Mouse (Mus musculus): ENCODE results near the gene Rhbdd1.

Rhbdd1 gene

GRCm38 (mm10) chr1:82440123-82440522 lies 123.9 kb downstream of the Rhbdd1 start:
- DNase-seq: no peak

- no peak for DNase-seq
These were observed 127.3 kb downstream of the Rhbdd1 start for GRCm38 (mm10) chr1:82443517-82443916.

- peak; percentile 15 for DNase-seq
These were observed 129.8 kb downstream of the Rhbdd1 start for GRCm38 (mm10) chr1:82446049-82446448.

- no peak for DNase-seq
These were observed 133.6 kb downstream of the Rhbdd1 start for GRCm38 (mm10) chr1:82449851-82450250.

DNA sequence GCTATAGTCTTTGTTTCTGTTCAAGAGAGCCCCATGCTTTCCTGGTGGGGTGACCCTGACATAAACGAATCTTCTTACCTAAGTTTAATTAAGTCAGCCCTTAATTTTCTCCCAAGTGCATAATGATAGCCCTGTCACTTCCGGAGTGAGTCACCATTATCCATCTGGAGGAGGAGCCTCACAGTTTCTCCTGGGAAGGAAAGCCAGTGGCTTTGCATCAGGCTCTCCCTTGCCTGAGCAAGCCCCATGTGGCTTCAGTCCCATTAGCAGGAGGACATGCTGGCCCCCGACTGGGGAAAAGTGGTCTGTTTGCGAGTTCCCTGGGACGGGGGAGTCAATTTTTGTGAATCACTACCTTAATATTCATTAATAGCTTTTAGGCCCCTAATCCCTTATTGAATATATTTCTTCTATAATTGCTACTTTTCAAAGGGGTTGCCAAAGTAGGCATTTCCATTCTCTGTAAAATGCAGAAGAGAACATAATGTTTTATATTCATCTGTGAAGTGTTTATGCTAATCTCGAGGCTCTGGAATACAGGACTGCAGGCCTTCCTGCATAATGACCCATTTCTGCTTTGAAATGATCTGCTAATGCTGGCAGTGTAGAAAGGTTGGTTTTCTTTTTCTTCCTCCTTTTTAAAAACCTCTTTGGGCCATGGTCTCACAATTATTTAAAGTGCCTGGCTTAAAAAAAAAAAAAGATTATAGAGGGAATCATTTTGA lies 135.8 kb downstream of the Rhbdd1 start:
- DNase-seq: no peak

DNA sequence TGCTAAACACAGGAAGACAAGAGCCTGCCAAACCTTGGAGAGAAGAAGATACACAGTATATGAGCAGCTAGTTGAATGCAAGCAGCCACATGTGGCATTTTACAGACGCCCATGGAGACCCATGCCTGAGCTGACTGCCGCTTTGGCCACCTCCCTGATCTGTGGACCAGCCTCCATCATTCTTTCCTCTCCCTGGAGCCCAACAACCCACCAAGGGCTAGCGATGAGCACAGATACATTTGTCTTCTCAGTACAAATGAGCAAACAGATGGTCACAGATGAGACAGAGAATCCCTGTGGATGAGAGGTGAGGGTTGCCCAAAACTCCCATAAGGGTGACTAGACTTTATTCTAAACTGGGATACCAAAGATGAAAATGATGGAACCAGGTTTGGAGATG lies 137.8 kb downstream of the Rhbdd1 start:
- DNase-seq: no peak

GRCm38 (mm10) chr1:82459350-82459749 lies 143.1 kb downstream of the Rhbdd1 start:
- DNase-seq: no peak

GRCm38 (mm10) chr1:82459926-82460325 lies 143.7 kb downstream of the Rhbdd1 start:
- no peak for DNase-seq

GRCm38 (mm10) chr1:82461041-82461440 lies 144.8 kb downstream of the Rhbdd1 start:
- no peak for DNase-seq

- DNase-seq: no peak
These were observed 149.1 kb downstream of the Rhbdd1 start for GRCm38 (mm10) chr1:82465321-82465853.

DNA sequence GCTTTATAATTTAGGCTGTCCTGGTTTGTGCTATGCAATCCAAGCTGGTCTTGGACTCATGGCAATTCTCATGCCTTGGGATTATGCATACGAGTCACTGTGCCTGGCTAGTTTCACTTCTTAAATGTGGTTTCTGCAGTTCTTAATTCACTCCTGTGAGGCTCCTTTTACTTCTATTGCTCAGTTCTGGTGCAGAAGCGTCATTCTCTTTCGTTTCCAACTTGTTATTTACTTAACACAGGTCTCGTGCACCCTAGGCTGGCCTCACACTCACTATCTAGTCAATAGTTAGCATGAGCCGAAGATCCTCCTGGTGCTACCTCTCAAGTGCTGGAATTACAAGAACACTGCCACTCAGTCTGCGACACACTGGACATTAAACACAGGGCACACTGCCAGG lies 152.6 kb downstream of the Rhbdd1 start:
- DNase-seq: no peak

DNA sequence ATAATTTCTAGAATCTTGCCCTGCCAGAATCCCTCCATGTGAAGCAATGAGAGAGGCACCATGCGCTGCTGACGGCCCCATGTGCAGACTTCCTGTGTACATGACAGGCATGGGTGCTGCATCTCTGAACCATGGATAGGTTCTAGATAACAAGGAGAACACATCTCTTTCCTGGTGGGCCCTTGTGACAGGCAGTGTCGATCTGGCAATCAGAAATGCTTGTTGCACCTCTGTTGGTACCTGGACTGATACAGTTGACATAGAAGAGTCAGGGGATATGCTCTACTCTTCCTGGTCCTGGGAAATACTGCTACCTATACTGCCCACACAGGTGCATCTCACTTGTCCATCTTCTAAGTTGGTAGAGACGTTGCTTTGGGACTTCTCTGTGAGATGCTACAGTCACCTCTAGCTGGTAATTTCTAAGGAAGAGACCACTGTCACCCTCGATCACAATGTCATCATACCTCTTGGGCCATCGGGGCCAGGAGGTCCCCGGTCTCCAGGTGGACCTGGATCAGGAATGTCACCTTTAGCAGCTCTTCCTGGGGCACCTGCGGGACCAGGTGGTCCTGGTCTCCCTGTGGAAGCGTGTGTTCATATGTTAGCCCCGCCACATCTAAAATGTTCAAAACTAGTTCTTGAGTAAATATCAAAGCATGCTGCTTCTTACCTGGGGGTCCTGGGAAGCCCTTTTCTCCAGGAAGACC lies 154.4 kb downstream of the Rhbdd1 start:
- DNase-seq: no peak

- DNase-seq: no peak
These were observed 157.2 kb downstream of the Rhbdd1 start for GRCm38 (mm10) chr1:82473467-82473866.

- peak; percentile 3 for DNase-seq
These were observed 158.3 kb downstream of the Rhbdd1 start for GRCm38 (mm10) chr1:82474461-82474961.

- DNase-seq: no peak
These were observed 159.0 kb downstream of the Rhbdd1 start for GRCm38 (mm10) chr1:82475254-82475653.

GRCm38 (mm10) chr1:82475821-82476220 lies 159.6 kb downstream of the Rhbdd1 start:
- DNase-seq: no peak

DNA sequence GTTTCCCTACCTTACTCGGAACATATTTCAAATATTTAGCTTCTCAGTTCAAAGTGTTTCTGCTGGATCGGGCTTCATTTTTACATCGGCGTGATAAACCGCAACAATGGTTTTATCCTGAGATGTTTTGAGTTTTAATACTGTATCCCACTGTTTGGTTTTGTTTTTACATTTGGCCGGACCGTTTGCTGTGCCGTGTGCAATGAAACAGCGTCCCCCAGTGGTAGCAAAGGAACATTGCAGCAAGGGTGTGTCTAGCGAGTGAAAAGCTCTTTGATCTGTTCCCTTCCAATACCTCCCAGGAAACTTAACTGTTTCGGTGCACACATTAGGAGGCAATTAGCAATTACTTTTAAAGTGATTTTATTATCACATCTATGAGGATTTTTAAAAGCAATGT lies 160.0 kb downstream of the Rhbdd1 start:
- peak; percentile 12 for DNase-seq

- no peak for DNase-seq
These were observed 160.5 kb downstream of the Rhbdd1 start for GRCm38 (mm10) chr1:82476746-82477145.

DNA sequence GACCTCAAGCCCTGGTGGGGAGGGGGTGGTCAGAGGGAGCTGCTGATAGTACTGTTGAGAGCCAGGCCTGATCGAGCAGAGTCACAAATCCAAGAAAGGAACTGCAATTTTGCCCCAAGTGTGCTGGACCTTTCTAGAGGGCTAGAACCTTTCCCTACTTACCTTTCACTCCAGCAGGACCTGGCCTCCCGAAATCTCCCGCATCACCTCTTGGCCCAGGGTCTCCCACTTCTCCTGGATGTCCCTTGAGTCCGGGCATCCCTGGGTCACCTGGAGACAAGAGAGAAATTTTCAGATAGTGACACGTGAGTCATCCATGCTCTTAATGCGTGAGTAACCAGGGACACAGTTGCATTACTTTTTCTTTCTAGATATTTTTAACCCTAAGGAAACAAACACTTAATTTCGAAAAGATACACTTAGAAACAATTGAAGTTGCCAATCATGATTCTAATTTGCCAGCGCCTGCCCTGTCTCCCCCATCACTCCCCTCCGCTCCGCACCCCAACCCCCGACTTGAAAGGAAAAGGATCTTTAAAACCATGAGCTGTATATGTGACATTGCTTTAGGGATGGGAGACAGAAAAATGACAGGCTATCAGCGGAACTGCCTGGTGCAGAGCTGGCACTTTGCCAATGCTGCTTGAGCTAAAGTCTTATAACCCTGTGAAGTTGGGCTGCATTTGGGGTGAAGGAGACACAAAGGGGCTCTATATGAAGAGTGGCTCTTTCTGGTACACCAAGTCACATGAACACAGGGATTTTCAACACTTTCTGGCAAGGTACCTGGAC lies 163.6 kb downstream of the Rhbdd1 start:
- no peak for DNase-seq

DNA sequence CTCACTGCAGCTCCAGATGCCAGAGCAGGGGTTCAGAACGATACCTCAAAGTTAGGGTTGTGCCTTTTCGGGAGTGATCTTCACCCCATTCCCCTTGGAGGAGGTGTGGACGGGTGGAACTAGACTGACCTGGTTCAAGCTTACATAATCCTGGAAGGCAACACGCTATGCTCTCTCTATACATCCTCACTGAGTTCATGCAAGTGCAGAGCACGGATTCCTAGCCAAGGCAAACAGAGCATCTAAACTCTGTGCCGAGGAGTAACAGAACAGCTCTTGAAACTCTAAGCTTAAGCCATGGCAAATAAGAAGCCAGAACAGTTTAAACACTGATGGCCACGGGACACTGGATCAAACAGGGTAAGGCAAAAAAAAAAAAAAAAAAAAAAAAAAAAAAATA lies 166.1 kb downstream of the Rhbdd1 start:
- peak; percentile 12 for DNase-seq

DNA sequence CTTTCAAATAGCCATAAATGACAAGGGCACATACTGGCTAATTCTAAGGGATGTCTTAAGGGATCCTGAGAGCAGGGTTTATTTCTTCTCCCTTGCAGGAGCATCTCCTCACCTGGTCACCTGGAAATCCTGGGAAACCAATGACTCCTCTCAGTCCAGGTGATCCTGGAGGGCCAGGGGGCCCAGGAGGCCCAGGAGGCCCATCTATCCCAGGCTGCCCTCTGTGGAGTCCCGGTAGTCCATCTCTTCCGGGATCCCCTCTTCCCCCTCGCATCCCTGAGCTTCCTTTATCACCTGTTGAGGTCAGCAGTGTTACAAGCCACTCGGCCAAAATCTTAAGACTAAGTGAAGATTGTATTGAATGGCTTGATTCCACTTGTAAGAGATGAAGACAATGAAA lies 170.1 kb downstream of the Rhbdd1 start:
- no peak for DNase-seq

DNA sequence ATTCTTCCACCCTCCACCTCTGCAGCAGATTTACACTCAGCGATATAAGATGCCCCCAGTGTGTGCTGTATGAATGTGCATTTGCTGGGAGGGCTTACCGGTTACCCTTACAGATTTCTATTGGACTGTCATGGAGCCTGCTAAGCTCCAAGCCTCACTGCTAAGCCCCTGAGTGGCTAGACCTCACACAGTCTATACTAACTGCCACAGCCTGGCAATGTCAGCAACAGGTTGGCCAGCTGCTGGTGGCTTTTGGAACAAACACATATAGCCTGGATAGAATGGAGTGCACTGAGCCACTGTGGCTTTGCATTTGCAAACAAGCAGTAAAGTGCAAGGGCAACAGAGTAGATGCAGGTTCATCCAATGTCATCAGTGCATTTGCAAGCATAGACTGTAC lies 175.7 kb downstream of the Rhbdd1 start:
- DNase-seq: no peak
